Mouse (Mus musculus) T-helper 1 cell (primary cell): Measurements from ENCODE around the gene Ablim2.

ENCODE experiments used
- in situ Hi-C: fragments of 300-600 bp; cut with MboI, MseI; formaldehyde crosslinking; loops from one replicate; pipeline ENCODE4 v1.15.1; 2025; ENCODE audit warnings: high pct_unique_total_duplicates

Ablim2 gene

DNA sequence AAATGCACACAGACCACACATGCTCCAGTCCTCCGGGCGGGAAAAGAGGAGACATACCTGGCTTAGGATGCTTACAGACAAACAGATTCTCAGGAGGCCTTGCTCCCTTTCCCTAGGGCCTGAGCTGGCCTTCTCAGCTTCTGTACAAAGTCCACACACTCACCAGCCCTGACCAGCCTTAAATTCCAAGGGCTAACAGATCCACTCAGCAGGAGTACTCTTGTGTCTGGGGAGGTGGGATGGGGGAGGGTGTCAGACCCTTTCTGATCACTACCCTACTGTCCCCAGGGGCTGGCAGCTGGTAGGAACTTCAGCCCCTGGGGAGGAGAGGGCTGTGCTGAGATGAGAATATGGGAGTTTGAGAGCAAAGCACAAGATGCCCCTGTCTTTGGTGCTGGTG, 18.7 kb upstream of the Ablim2 start:
- in situ Hi-C loops = no loop called here

- in situ Hi-C loops = no loop called here
Observed at GRCm38 (mm10) chr5:35739536-35740278, 18.0 kb upstream of the Ablim2 start, which contains the start of gene Sh3tc1. Gene Sh3tc1 (minus strand): TSS chr5:35739987.

GRCm38 (mm10) chr5:35740716-35741115, 17.0 kb upstream of the Ablim2 start:
- in situ Hi-C loops = no loop called here

DNA sequence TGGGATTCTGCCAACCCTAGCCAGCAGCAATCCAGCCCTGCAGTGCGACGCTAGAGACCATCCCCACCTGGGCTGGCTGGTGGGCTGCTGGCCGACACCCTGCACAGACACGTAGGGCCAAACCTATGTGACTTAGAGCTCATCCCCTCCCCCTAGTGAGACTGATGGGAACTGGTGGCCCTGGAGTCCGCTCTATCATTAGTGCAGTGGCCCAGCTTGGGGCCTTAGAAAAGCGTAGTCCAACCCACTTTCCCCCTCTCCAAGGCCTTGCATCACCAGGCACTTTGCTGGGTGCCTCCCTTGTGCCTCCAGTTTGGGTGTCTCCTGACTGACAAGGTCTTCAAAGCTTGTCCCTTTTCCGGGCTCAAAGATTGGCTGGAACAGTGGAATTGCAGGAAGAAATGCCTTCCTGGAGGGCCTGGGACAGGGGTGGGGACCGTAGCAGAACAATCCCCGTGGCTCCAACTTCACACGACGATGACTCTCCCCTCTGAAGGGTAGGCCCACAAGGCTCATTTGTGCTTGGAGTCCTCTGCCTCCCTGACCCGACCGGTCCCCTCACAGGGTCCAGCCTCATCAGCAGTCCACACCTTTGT, 16.4 kb upstream of the Ablim2 start:
- in situ Hi-C loops = no loop called here

GRCm38 (mm10) chr5:35743238-35743951, 14.3 kb upstream of the Ablim2 start:
- in situ Hi-C loops = no loop called here

DNA sequence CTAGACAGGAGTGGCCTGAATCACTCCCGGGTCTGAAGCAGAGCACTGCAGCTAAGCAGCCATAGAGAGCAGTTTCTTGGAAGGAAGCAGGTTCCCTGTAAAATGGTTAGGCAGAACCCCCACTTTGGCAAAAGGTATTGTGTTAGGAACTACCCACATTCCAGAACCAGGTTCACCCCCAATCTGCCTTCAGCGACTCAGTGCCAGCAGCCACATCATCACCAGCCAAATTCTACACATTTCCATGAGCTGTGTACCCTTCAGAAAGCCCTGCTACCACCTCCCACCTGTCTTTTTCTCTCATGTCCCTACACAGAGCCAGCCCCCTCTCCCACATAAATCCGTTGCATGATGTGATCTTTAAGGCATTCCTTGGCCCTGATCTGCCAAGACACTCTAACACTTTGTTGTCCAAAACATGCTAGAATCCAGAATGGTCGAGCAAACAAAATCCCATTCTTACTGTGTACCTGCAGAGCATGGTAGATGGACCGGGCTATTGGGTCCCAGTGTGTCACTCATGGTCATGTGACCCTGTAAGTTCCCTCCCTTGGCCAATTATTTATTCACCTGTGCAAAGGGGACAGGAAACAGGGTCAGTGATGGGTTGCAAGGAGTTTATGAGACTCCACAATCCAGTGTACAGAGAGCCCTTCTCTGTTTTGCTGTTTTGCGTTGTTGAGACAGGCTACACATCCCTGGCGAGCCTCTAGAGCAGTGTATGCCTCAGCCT, 13.5 kb upstream of the Ablim2 start:
- in situ Hi-C loops = no loop called here

DNA sequence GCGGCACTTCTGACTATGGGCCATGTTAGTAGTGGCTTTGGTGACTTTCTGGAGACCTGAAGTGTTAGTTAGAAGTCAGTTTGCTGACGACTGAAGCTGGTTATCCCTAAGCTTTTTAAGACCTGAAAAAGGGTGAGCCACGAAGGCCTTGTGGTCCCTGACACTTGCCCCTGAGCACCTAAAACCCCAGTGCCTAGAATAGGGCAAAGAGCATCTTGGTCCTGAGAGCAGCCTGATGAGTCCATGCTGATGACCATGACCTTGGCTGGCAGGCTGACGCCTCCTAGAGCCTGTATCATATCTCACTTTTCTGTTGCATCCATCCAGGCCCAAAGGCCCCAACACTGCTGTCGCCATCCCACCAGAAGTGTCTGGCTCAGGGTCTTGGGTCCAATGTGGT, 12.3 kb upstream of the Ablim2 start:
- in situ Hi-C loops = no loop called here

- in situ Hi-C loops = no loop called here
Observed at GRCm38 (mm10) chr5:35746910-35747309, 10.8 kb upstream of the Ablim2 start.

DNA sequence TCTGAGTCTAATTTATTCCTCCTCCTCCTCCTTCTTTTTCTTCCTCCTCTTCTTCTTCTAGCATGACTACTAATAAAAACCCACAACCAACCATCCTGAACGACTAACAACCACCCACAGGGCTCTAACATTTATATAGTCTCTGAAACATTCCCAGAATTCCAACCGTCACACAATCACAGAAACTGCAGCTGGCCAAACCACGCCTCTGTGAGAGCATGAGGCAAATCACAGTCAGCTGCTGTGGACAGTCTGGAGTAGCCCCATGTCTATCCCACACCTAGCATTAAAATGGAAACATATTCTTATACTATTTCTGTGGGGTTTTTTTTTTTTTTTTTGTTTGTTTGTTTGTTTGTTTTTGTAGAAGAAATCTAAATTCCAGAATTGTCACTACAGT, 8.3 kb upstream of the Ablim2 start:
- in situ Hi-C loops = no loop called here

- in situ Hi-C loops = no loop called here
Observed at GRCm38 (mm10) chr5:35750026-35750425, 7.7 kb upstream of the Ablim2 start.

GRCm38 (mm10) chr5:35751016-35751415, 6.7 kb upstream of the Ablim2 start:
- in situ Hi-C loops = no loop called here

DNA sequence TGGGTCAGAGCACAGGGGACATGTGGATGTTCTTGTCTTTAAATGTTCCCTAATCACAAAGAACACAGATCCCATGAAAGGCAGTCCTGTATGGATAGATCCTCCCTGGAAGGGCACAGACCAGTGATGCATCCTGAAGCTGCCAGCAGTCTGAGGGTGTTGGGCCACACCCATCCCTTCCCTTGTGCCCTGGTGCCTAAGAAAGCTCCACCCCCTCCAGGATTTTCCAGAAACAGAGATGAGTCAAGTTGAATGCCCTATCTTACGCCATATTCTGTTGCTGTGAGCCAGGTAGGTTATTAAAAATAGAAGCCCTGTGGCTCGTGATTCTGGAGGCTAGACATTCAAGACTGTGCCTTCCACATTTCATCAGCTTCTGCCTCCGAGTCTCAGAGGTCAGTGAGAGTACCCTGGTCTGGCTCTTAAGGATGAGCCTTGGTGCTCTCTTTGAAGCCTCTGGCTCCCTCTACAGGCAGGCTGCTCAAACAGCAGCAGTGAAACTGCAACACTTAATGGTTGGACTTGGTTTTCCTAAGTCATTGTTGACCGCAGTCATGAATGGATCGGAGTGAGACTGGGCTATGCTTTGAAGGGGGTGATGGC, 2.4 kb upstream of the Ablim2 start:
- in situ Hi-C loops = no loop called here

DNA sequence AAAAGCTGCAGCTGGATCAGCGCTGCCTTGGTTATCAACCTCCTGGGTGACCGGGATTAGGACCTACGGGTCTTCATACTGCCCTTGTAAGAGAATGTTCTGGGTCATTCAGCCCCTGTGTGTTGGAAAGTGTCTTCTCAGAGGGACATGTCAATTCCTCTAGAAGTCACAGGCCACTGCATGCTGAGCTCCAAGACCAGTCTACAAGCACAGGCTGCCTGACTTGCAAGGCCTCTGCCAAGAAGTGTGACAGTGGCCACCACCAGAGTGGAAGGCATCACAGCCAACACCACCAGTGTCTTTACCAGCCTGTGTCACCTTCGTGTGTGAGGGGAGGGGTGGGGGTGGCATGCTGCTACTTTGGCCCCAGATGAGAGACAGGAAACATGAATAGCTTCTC, 1.7 kb upstream of the Ablim2 start:
- in situ Hi-C loops = no loop called here

DNA sequence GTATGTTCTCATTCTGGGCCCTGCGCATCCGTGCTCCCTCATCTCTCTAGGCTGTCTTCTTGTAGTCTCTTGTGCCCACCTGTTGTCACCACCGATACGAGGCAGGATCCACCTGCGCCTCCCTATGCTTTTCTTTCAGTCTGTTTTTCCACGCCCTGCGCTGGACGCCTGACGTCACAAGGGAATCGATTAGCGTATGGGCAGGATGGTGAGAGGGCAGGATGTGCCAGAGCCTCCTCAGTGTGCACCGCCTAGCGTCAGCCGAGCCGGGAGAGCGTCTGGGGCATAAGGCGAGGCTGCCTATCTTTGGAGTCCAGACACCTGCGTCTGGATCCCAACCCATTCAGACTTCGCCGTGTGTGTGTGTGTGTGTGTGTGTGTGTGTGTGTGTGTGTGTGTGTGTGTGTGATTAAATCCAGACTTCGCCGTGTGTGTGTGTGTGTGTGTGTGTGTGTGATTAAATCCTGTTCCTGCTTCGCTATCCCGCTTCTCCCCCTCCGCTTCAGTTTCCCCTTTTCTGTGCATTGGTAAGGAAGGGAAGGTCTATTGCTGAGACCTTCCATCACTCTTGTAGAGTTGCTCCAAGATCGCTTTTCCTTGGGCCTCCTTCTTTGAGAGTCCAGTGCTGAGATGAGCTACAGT, 562 bp upstream of the Ablim2 start:
- in situ Hi-C loops = no loop called here

DNA sequence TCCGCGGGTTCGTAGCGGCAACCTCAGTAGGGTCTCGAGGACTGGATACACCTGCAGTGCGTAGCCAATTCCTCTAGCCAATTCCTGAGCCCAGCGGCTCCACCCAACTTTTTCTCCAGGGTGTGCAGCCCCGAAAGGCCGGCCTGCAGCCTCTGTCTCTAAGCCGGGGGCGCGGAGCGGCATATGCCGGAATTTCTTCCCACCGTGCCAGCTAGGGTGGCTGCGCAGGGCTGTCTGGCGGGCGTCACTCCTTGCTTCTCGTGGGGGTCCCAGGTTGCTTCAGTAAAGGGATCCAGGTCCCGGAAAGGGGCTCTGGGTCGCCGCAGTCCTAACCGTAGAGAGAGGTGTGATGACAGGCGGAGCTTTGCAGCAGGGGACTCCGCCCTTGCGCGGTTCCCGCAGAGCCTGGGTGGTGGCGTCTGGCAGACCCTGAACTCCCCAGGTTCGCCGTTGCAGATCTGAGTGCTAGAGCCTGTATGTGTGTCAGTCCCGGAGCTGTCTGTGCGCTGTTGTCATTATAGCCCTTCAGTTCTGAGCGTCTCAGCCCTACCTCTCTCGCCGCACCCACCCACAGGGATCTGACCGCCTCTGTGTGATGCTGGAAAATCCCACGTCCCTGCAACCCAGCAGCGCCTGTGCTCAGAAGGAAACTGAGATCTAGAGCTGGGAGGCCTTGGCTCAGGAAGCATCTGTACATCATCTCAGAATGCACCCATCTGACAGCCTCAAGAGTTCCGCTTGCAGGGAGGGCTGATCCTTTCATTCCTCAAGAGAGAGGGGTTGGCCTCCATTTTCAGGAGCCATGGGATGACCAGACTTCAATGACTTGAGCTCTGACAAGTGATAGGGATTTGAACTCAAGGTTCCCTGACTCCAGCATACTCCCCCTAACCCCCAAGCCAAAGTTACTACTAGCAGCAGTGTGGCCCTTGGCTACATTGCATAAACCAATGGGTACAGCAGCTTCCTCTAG, 687 bp downstream of the Ablim2 start:
- in situ Hi-C loops = no loop called here

- in situ Hi-C loops = no loop called here
Observed at GRCm38 (mm10) chr5:35761323-35761722, 3.6 kb downstream of the Ablim2 start.

DNA sequence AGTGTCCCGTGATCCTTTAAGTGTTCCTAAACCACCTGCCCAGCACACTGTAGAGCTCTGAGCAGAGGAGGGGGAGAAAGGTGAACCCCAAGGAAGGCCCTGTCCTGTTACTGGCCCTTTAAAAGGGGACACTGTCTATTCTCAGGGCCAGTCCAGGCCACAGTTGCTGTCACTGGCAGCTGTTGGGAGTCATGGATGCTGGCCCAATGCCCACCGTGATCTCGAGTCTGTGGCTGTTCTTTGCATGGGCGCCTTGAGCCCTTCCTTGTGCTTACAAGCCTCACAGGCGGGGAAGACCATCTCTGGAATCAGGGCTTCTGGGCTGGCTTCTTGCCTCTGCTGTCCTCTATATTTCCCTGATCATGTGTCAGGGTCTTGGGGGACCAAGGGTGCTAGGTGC, 4.7 kb downstream of the Ablim2 start:
- in situ Hi-C loops = no loop called here

GRCm38 (mm10) chr5:35762850-35763249, 5.2 kb downstream of the Ablim2 start:
- in situ Hi-C loops = no loop called here

DNA sequence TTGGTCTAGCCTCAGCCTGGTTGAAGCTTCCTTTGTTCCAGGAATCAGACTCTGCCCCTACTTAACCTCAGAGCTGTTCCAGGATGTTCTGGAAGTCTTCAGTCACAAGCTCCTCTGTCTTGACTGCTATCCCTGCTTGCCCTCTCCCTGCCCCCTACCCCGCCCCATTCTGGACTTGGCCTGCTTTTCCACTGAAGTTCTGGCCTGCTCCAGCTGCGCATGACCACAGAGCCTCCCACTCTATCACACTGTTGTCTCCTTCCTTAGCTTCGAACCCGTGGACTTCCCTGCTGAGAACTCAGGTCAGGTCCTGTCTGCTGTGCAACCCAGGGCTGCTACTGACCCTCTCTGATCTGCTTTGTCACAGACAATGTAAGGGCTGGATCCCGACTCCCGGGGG, 8.2 kb downstream of the Ablim2 start:
- in situ Hi-C loops = no loop called here

- in situ Hi-C loops = no loop called here
Observed at GRCm38 (mm10) chr5:35768525-35768924, 10.8 kb downstream of the Ablim2 start.
